Mouse (Mus musculus) midbrain, postnatal 0 days (tissue): ENCODE data around the gene Arhgef3. TPM values are rescaled to one million over a fixed set of nuclear protein-coding genes. Genes with fewer than 3 reads are reported as not detected.

Experiments used
- ATAC-seq: fragments of 200-750 bp; cut with Nextera tagmentation; 2 replicates; pipeline ENCODE4 v1.8.0; 2017; ENCODE audit warnings: moderate number of reproducible peaks, mild to moderate bottlenecking, moderate TSS enrichment, moderate library complexity; ENCODE audit not compliant: low FRiP score
- DNase-seq: peaks from one replicate; pipeline ENCODE4 v3.0.0-alpha.2; 2015; ENCODE audit warnings: low spot score
- H3K27ac ChIP-seq: fragments of 300-500 bp; sonication (generic); 2 replicates; pipeline ENCODE4 v1.5.1; 2014; ENCODE audit warnings: low read depth, mild to moderate bottlenecking, low read length, mixed read lengths
- H3K27me3 ChIP-seq: fragments of 300-500 bp; sonication (generic); 2 replicates; pipeline ENCODE4 v1.6.1; 2014; ENCODE audit warnings: low read length, control low read depth, mixed read lengths; ENCODE audit not compliant: insufficient read depth
- H3K36me3 ChIP-seq: fragments of 300-500 bp; sonication (generic); 2 replicates; pipeline ENCODE4 v1.6.1; 2014; ENCODE audit warnings: low read length, control low read depth, mixed read lengths; ENCODE audit not compliant: insufficient read depth
- H3K4me1 ChIP-seq: fragments of 300-500 bp; sonication (generic); 2 replicates; pipeline ENCODE4 v1.6.1; 2014; ENCODE audit warnings: mild to moderate bottlenecking, control low read depth, antibody characterized with exemption, low read length, mixed read lengths; ENCODE audit not compliant: insufficient read depth
- H3K4me2 ChIP-seq: fragments of 300-500 bp; sonication (generic); 2 replicates; pipeline ENCODE4 v1.6.1; 2014; ENCODE audit warnings: low read depth, mild to moderate bottlenecking, low read length, mixed read lengths; ENCODE audit not compliant: poor library complexity, severe bottlenecking
- H3K4me3 ChIP-seq: fragments of 300-500 bp; sonication (generic); 2 replicates; pipeline ENCODE4 v1.5.1; 2014; ENCODE audit warnings: low read depth, mild to moderate bottlenecking, low read length, moderate library complexity
- H3K9ac ChIP-seq: fragments of 300-500 bp; sonication (generic); replicated peaks from 2 replicates; pipeline ENCODE4 v1.6.1; 2014; ENCODE audit warnings: mild to moderate bottlenecking, low read length, moderate library complexity, mixed read lengths; ENCODE audit not compliant: poor library complexity, severe bottlenecking
- H3K9me3 ChIP-seq: fragments of 300-500 bp; sonication (generic); 2 replicates; pipeline ENCODE4 v1.6.1; 2016; ENCODE audit warnings: low read length, control low read depth
- CTCF ChIP-seq: IDR thresholded peaks from 2 replicates; pipeline ENCODE4 v1.5.1; 2016; ENCODE audit warnings: antibody characterized with exemption, mild to moderate bottlenecking
- WGBS: fragments of 180-500 bp; shearing (Covaris S2); extraction: QIAGEN DNeasy Blood & Tissue Kit; methylation state at CpG from one replicate; pipeline ENCODE4 v1.1.7; 2014; 5-methylcytosine and 5-hydroxymethylcytosine counted together
- polyA plus RNA-seq: library from polyadenylated mRNA; unstranded; fragments of >200 nt; fragmentation: Nextera tagmentation; extraction: Ambion mirVana; gene quantifications from 2 replicates; pipeline ENCODE4 v1.2.1, GENCODE M21; 2015
- total RNA-seq: library from RNA; depleted of rRNA; stranded (reverse); fragments of >200 nt; gene quantifications from 2 replicates; pipeline ENCODE4 v1.2.3, GENCODE M21; 2014

Arhgef3 gene
- total and polyA plus RNA-seq, 2 experiments from 2014 or later, result 13.3 to 17.0 TPM

DNA sequence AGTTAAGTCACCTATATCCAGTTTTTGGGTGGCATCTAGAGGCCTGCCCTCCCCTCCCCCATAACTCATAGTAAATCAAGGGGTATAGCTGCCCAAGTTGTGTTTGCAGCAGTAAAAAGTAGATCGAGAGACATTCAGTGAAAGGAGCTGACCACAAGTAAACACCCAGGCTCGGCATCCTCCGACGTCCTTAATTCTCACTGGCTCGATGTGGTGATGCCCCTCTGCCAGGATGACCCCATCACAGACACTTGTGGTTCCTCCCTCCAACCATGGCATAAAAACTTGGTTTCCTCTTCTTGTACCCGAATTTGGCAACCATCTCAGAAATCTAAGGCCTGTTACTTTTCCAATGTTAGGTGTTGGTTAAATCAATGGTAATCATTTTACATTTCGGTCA, 118.4 kb downstream of the Arhgef3 start:
- WGBS, result 93% methylated on average over 7 of the region's 7 CpGs
- Histone ChIP-seq H3K4me3 (no peak overlapping the region), H3K9me3 (no peaks in the 10 kb centered on the region), H3K27me3 (no peaks in the 10 kb centered on the region), H3K27ac (no peak overlapping the region), H3K9ac (no peak overlapping the region), H3K4me1 (no peaks in the 10 kb centered on the region), H3K4me2 (no peak overlapping the region), H3K36me3 (no peaks in the 10 kb centered on the region)
- no peak for DNase-seq
- no peak for ATAC-seq
- no peak for TF ChIP-seq CTCF

GRCm38 (mm10) chr14:27233656-27234055, 119.0 kb downstream of the Arhgef3 start:
- 92% methylated on average over 2 of the region's 2 CpGs for WGBS
- Histone ChIP-seq H3K4me3 (no peak overlapping the region), H3K27me3 (no peaks in the 10 kb centered on the region), H3K36me3 (no peaks in the 10 kb centered on the region), H3K4me1 (no peaks in the 10 kb centered on the region), H3K4me2 (no peak overlapping the region), H3K9me3 (no peaks in the 10 kb centered on the region), H3K9ac (no peak overlapping the region), H3K27ac (no peak overlapping the region)
- ATAC-seq, result no peak
- TF ChIP-seq CTCF, result no peak
- DNase-seq, result no peak

GRCm38 (mm10) chr14:27234270-27234840, 119.7 kb downstream of the Arhgef3 start:
- 59% methylated on average over 4 of the region's 4 CpGs for WGBS
- Histone ChIP-seq H3K4me1 (no peaks in the 10 kb centered on the region), H3K36me3 (no peaks in the 10 kb centered on the region), H3K27ac (no peak overlapping the region), H3K9ac (no peak overlapping the region), H3K4me2 (no peak overlapping the region), H3K27me3 (no peaks in the 10 kb centered on the region), H3K9me3 (no peaks in the 10 kb centered on the region), H3K4me3 (no peak overlapping the region)
- ATAC-seq, result no peak
- TF ChIP-seq CTCF, result no peak
- no peak for DNase-seq

DNA sequence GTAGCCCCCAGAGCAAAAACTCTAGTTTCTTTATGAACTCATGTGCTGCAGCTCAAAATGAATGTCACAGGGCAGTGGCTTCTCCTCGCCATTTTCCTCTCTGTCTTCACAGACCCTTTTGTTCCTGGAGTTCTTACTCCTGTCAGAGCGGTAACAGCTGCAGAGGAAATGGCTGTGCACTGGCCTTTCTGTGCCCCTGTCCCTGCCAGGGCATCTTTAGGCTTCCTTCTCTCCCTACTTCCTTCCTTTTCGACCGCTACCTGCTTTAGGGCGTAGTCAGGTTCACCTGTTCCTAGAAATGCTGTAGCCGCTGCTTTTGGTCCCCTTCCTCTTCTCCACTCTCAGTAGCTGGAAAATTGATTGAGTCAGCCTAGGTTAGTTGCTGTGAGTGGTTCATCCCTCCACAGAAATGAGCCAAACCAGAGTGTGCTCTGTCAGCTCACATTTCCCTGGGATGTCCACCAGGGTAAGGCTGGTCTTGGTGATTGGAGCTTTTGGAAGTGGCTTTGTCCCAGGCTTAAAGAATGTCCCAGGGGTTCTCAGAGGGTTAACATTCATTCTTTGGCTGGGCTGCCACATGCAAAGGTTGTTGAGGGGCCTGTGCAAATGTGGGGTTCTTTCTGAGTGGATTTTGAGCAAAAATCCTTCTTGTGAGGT, 121.3 kb downstream of the Arhgef3 start:
- no peak overlapping the region for H3K9ac ChIP-seq
- no peaks in the 10 kb centered on the region for H3K4me1 ChIP-seq
- no peak overlapping the region for H3K4me3 ChIP-seq
- no peak overlapping the region for H3K27ac ChIP-seq
- H3K9me3 ChIP-seq, result no peaks in the 10 kb centered on the region
- ATAC-seq (no peak), DNase-seq (no peak)
- TF ChIP-seq CTCF, result no peak
- H3K4me2 ChIP-seq, result no peak overlapping the region
- 76% methylated on average over 6 of the region's 6 CpGs for WGBS
- no peaks in the 10 kb centered on the region for H3K36me3 ChIP-seq
- H3K27me3 ChIP-seq, result no peaks in the 10 kb centered on the region

DNA sequence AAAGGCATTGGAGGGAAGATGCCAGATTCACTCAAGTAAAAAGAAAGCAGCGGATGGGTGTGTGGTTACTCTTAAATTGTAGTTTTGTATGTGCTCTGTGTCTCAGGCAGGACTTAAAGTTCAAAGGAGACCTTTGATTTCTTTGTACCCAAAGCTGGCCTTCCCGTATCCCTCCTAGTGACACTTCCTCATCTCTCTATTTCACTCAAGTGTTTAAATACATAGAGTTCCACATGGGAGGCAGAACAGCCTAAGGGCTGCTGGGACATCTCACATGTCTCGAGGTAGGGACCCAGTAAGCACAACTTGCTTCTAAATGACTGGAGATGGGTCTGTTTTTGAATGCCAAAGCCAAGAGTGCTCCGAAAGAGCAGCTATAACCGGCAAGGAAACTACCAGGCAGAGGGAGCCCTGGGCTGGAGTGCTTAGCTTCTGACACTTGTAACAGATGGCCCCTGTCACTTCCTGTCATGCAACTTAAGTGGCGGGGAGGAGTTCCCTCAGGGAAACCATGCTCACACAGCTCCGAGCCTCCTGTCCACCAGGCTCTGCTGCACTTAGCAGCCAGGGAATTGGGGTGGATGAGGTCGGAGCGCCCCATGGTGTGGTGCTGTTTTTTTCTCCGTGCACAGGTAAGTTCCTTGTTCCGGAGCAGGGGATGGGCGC, 123.0 kb downstream of the Arhgef3 start:
- Histone ChIP-seq H3K36me3 (no peaks in the 10 kb centered on the region), H3K27me3 (no peaks in the 10 kb centered on the region), H3K4me3 (no peak overlapping the region), H3K4me1 (no peaks in the 10 kb centered on the region), H3K9ac (no peak overlapping the region), H3K4me2 (no peak overlapping the region), H3K9me3 (no peaks in the 10 kb centered on the region), H3K27ac (no peak overlapping the region)
- 69% methylated on average over 12 of the region's 12 CpGs for WGBS
- DNase-seq, result peak; percentile 50
- ATAC-seq, result no peak
- TF ChIP-seq CTCF, result no peak

DNA sequence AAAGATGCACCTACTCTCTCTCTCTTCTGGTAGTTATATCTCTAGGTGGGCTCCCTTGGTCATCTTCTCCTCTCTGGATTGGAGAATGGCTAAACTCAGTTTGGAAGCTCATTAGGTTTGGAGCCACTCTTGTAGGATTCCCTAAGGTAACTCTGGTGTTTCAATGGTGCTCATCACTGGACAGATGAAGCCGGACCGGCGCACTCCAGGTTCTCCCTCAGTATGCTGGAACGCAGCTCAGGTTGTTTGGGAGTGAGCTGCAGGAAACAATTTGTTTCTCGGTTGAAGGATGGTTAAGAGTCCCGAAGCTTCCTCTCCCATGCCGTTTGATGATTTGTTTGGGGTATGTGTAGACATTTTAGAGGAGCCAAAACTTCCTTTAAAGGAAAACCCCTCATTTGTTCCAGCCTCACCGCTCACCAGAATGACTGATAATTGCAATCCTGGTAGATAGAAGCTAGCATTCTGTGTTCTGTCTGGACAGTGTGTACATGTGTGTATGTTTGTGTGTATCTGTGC, 124.0 kb downstream of the Arhgef3 start:
- no peak for TF ChIP-seq CTCF
- no peak overlapping the region for H3K9ac ChIP-seq
- no peak overlapping the region for H3K4me2 ChIP-seq
- H3K27ac ChIP-seq, result no peak overlapping the region
- DNase-seq (no peak), ATAC-seq (no peak)
- no peaks in the 10 kb centered on the region for H3K4me1 ChIP-seq
- H3K27me3 ChIP-seq, result no peaks in the 10 kb centered on the region
- no peaks in the 10 kb centered on the region for H3K9me3 ChIP-seq
- H3K4me3 ChIP-seq, result no peak overlapping the region
- 91% methylated on average over 8 of the region's 8 CpGs for WGBS
- no peaks in the 10 kb centered on the region for H3K36me3 ChIP-seq
